ENCODE assay signal across 15 mouse cellular contexts in genomic region chr2:30191790-30192580, GRCm38 (mm10). TPM values are rescaled to one million over a fixed set of nuclear protein-coding genes. Genes with fewer than 3 reads are reported as not detected.
"Had no signal": no experiment of that assay in that cellular context is flagged by ENCODE, and none has a peak within 500 bp of the region (broad histone marks: within the 10 kb centered on the region; RNA-seq: fewer than 3 reads in every experiment).

No protein-coding gene starts in this region.

- H3K4me3 ChIP-seq: intestine, embryonic 15.5 days; limb, embryonic 12.5 days; liver, embryonic 13.5 days; lung, embryonic 15.5 days; midbrain, embryonic 12.5 days; neural tube, embryonic 13.5 days had no signal

- H3K36me3 ChIP-seq: intestine, embryonic 15.5 days; limb, embryonic 12.5 days had no signal

- ATAC-seq: intestine, embryonic 15.5 days; liver, postnatal 0 days; midbrain, embryonic 16.5 days had no signal

- H3K9me3 ChIP-seq: intestine, embryonic 15.5 days; limb, embryonic 12.5 days; liver, embryonic 13.5 days; lung, embryonic 15.5 days; midbrain, embryonic 12.5 days; neural tube, embryonic 13.5 days had no signal

- DNase-seq: layer of hippocampus, adult 9-11 months; liver; liver, embryonic 13.5 days; liver, postnatal 0 days; lung, postnatal 14 days; retina, postnatal 1 day; right cerebral cortex, postnatal 14 days; thymus, adult 18-20 months; thymus, postnatal 14 days had no signal

- H3K9ac ChIP-seq: intestine, embryonic 15.5 days; limb, embryonic 12.5 days; liver, embryonic 13.5 days; liver, postnatal 0 days; lung, embryonic 15.5 days; midbrain, embryonic 12.5 days; neural tube, embryonic 13.5 days had no signal

- H3K4me2 ChIP-seq: intestine, embryonic 15.5 days; limb, embryonic 12.5 days; liver, embryonic 13.5 days; lung, embryonic 15.5 days; midbrain, embryonic 12.5 days; neural tube, embryonic 13.5 days had no signal

- H3K27ac ChIP-seq: intestine, embryonic 15.5 days; limb, embryonic 12.5 days; liver, embryonic 13.5 days; lung, embryonic 15.5 days; midbrain, embryonic 12.5 days; neural tube, embryonic 13.5 days had no signal

- H3K4me1 ChIP-seq: limb, embryonic 12.5 days; lung, embryonic 15.5 days; midbrain, embryonic 12.5 days; neural tube, embryonic 13.5 days had no signal

- H3K27me3 ChIP-seq: intestine, embryonic 15.5 days; limb, embryonic 12.5 days; liver, embryonic 13.5 days; lung, embryonic 15.5 days; midbrain, embryonic 12.5 days; neural tube, embryonic 13.5 days had no signal

RNA-seq across cellular contexts. Expression of gene Gm28035, which starts 48.4 kb away (rescaled TPM):
- polyA plus RNA-seq: limb, embryonic 12.5 days had no signal
